Mouse (Mus musculus) heart, postnatal 0 days (tissue): ENCODE measurements around the gene Foxk2.

Experiments used
- CTCF ChIP-seq: IDR thresholded peaks from 2 replicates; pipeline ENCODE4 v1.5.1; 2016; ENCODE audit warnings: antibody characterized with exemption, control low read depth, low read depth
- EP300 ChIP-seq: IDR thresholded peaks from 2 replicates; pipeline ENCODE4 v1.6.1; 2016; ENCODE audit warnings: antibody characterized with exemption, low read depth

GRCm38 (mm10) chr11:121306608-121307007, 46.8 kb downstream of the Foxk2 start:
- no peak for TF ChIP-seq CTCF
- no peak for TF ChIP-seq EP300
